Mouse (Mus musculus) MN1 (cell line): ENCODE results near the gene Ppat.
A peak's percentile ranks its signal among the peaks of the same experiment; 100 is the strongest.
"Not testable (repeated sequence)": the region's sequence is repeated elsewhere in the genome, so short reads cannot be mapped to it uniquely, and the experiment has no call there.

Source experiments
- DNase-seq: peaks from one replicate; pipeline ENCODE4 v3.0.0-alpha.2; 2016; ENCODE audit warnings: low spot score

Gene Ppat

GRCm38 (mm10) chr5:76947758-76948157 lies 3.6 kb downstream of the Ppat start:
- no peak for DNase-seq

DNA sequence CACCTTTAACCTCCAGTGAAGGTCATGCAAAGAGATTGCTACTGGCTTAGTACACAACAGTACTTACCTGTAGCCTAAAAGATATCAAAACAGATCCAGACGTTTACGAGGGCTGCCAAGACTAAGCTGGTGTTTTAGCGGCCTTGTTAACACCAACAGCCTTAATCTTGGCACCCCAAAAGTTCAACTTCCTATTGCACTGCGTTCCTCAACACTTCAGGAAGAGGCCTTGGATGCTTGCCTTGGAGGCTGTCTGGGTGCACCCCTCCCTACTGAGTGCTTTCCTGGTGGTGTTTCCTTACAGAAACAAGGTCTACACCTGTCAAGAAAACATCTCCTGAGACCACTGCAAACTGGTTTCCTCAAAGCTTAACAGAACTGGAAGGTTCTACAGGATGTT lies 4.2 kb downstream of the Ppat start:
- no peak for DNase-seq

DNA sequence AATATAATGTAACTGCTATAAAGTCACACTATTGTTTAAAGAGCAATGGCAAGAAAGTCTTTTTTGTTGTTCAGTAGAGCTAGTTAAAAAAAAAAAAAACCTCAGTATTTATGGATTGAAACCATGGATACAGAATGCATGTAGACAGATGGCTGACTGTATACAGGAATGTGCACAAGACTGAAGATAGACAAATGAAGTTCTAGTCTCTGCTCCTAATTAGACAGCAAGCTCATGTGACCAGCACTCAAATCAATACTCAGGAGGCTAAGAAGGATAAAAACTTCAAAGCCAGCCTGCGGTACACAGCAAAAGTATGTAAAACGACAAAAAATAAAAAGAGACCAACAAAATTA lies 5.7 kb downstream of the Ppat start:
- no peak for DNase-seq

- no peak for DNase-seq
Observed at GRCm38 (mm10) chr5:76944965-76945677, 6.3 kb downstream of the Ppat start.

- DNase-seq: no peak
Observed at GRCm38 (mm10) chr5:76942505-76942904, 8.9 kb downstream of the Ppat start.

DNA sequence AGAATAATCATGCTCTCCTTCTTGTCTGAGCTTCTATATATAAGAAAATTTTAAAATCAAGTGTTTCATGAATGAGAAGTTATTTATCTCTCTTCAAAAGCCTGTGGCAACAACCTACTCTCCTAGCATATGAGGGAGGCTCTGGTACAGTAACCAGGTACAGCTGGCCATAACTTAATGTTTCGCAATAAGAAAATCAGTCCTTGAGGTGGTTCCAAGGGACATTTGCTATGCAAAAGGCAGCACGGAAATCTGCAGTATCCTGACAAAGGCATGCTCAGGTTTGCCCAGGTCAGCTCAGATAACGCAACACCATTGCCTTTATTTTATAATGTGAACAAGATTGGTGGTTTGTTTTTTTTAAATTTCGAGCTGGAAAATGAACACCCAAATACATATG lies 9.4 kb downstream of the Ppat start:
- no peak for DNase-seq

GRCm38 (mm10) chr5:76939717-76940116 lies 11.7 kb downstream of the Ppat start:
- no peak for DNase-seq

DNA sequence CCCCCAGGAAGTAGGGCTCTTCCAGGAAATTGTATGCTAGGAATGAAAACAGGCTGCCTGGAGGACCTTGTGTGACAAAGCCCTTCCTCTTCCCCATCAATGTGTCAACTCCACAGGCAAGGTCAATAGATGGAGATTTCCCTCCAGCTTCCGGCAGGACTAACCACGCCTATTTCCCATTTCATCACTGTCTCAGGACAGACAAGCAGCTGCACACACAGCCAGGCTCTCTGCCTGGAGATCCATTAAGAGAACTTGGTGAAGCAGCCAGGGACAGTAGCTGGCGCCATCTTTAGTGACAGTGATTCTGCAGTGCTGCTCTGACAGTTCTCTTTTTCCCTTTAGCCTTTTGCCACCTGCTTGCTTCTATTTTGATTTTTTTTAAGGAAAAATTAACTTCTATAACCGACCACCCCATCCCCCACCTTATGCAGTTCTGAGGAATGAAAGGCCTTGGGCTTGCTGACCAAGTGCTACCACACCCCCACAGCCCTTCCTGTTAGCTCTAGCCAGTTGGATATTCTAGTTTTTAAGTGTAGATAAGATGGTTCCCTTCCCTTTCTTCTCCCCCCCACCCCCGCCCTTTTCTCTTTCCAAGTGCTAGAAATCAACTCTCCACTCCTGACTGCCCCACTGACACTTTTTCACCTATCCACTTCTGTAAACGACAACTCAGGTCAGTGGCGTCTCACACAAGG lies 22.0 kb downstream of the Ppat start:
- peak; percentile 76 for DNase-seq

DNA sequence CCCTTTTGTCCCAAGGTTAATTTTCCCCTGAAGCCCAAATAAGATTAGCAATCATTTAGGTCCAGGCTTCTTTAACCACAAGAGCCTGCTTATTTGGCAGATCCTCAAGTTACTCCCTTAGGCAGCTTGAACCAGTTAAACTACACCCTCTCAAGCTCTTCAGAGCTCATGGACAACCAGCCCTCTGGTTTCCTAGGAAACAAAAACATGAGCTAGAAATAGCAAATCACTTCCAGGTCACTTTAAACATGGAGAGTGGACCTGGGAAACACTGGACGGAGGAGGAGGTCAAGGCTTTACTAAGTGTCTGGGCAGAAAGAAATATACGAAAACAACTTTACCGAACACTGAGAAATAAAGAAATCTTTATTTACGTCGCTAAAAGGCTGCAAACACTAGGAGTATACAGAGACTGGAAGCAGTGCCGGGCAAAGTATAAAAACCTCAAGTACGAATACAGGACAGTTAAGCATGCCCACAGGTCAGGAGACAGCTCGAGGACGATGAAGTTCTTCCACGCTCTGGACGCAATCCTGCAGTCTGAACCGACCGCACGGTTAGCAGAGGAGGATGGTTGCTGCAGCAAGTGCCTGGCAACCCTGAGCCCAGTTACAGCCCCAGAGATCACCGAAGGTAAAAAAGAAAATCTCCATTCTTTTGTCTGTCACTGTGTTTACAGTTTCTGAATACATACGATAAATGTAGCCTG lies 23.1 kb downstream of the Ppat start:
- DNase-seq: peak; percentile 88

- DNase-seq: no peak
Observed at GRCm38 (mm10) chr5:76924296-76924695, 27.1 kb downstream of the Ppat start.

DNA sequence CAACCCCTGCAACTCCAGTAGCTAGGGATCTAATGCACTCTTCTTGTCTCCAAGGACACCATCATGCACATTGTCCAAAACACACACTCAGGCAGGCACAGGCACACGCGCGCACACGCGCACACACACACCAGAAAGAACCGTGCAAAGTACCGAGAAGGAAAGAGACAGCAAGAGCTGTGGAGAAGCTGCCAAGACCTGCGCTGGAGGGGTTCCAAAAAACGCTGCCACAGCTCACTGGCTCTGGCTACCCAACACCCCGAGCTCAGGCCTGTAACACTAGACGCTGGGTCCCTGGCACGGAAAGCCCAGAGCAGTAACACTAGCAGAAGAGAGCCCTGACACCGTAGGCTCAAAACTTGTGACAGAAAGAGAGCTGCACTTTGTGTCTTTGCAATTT lies 27.9 kb downstream of the Ppat start:
- DNase-seq: peak; percentile 81

- DNase-seq: peak; percentile 50
Observed at GRCm38 (mm10) chr5:76922833-76923232, 28.5 kb downstream of the Ppat start.

GRCm38 (mm10) chr5:76912522-76912921 lies 38.9 kb downstream of the Ppat start:
- DNase-seq: not testable (repeated sequence)

GRCm38 (mm10) chr5:76910807-76911206 lies 40.6 kb downstream of the Ppat start:
- no peak for DNase-seq

DNA sequence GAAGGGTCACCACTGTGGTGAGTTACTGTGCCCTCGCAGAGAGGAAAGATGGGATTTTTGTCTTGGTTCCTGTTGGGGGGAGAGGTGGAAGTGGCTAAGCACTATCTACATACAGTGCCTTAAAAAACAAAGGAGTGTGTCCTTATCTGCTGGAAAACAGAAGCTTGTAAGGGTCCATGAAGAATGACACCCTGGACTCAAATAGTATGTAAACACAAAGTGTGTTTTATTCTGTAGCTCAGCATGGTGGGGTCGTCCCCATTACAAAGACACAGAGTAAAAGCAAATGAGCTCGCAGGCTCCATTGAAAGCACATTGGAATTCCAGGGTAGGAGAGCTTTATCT lies 45.3 kb downstream of the Ppat start:
- DNase-seq: peak; percentile 14

GRCm38 (mm10) chr5:76905405-76906154 lies 45.8 kb downstream of the Ppat start, which contains the start of gene Aasdh:
Aasdh (minus strand) TSS chr5:76905514.
- DNase-seq: peak; percentile 97

DNA sequence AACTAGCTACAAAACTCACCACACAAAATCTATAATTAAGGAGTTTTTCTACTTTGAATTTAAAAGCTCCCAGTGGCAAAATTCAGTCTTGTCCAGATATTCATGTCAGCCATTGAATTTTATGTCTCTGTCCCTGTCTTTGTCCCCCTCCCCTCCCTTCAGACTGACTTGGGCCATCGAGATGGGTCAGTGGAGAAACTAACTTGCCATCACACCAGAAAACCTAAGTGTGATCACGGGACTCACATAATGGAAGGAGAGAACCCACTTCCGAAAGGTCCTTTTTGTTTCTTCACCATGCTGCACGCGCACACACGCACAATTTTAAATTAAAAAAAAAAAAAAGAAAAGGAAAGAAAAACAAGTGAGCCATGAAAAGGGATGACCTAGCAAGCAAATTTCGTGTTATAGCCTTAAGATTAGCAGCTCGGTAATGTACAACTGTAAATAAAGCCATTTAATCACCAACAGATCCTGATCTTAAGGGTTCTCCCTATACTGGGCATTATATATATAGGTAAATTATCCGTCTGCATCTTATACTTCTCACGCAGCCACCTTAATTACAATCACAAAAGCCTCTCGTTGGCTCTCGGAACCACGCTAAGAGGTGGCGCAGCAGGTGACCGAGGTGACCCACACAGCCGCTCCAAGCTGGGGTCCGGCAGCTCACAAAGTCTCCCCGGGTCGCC lies 46.5 kb downstream of the Ppat start:
- peak; percentile 24 for DNase-seq

DNA sequence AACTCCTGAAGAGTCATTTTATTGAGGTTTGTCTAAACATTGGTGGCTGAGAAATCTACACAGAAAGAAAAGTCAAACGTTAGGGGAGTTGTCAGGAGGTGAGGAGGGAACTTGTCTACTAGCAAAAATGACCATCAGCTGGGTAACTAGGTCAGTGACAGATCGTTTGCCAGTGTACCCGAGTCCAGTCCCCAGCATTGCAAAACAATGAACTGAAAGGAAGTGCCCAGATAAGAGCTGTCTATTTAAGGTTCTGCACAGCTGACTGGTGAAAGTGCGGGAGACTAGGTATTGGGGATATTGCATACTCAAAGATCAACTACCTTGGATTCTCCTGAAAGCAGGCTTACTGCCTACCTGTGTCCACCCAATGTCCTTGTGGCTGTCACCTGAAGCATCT lies 49.2 kb downstream of the Ppat start:
- no peak for DNase-seq

DNA sequence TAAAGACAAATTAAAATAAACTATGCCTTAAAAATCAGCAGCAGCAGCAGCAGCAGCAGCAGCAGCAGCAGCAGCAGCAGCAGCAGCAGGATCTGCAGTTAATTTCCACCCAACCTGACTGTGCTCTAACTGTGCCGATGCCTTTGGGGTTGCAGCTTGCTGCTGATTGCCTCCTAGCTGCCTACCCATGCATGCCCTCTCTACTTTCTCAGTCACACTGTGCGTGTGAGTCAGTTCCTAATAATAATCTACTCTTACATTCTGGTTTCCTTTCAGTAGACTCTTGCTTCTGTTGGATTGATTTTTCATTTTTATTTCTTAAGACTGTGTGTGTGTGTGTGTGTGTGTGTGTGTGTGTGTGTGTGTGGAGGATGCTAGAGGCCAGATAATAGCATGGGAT lies 58.3 kb downstream of the Ppat start:
- DNase-seq: no peak

DNA sequence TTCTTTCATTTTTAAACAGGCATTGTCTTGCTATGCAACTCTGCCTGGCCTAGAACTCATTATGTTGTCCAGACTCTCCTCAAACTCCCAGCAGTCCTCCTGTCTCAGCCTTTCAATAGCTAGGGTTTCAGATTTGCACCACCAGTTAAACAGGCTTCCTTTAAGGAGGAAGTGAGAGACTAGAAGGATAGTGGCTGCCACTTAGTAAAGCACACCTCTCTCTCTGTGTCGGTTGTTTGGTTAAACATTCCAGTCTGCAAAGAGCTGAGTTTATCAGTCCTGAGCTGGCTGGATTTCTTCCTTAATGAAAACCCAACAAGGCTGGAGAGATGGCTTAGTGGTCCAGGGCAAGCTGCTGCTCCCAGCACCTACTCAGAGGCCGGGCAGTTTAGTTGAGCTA lies 58.8 kb downstream of the Ppat start:
- no peak for DNase-seq

- no peak for DNase-seq
Observed at GRCm38 (mm10) chr5:76887011-76887410, 64.4 kb downstream of the Ppat start.

- DNase-seq: no peak
Observed at GRCm38 (mm10) chr5:76884107-76884506, 67.3 kb downstream of the Ppat start.
